Mouse (Mus musculus) small intestine, adult 2 months (tissue): ENCODE data around the gene Ctbp1. TPM values are rescaled to one million over a fixed set of nuclear protein-coding genes. Genes with fewer than 3 reads are reported as not detected.

Experiments
- H3K27ac ChIP-seq: fragments of 200-500 bp; 2 replicates; pipeline ENCODE4 v1.5.1; 2012; ENCODE audit warnings: low read depth, low read length, control low read depth, inconsistent platforms; ENCODE audit not compliant: insufficient read depth
- H3K27me3 ChIP-seq: fragments of 200-500 bp; 2 replicates; pipeline ENCODE4 v1.6.1; 2012; ENCODE audit warnings: mild to moderate bottlenecking, moderate library complexity, low read length, inconsistent platforms; ENCODE audit not compliant: control insufficient read depth, insufficient read depth
- H3K36me3 ChIP-seq: fragments of 200-500 bp; 2 replicates; pipeline ENCODE4 v1.6.1; 2012; ENCODE audit warnings: mild to moderate bottlenecking, low read length, control low read depth, inconsistent platforms; ENCODE audit not compliant: control insufficient read depth, insufficient read depth
- H3K4me1 ChIP-seq: fragments of 200-500 bp; 2 replicates; pipeline ENCODE4 v1.6.1; 2012; ENCODE audit warnings: low read length, inconsistent platforms, mixed read lengths; ENCODE audit not compliant: control insufficient read depth, insufficient read depth, insufficient read length
- H3K4me3 ChIP-seq: fragments of 200-500 bp; 2 replicates; pipeline ENCODE4 v1.5.1; 2012; ENCODE audit warnings: low read depth, mild to moderate bottlenecking, control low read depth, inconsistent platforms, low read length, moderate library complexity
- CTCF ChIP-seq: fragments of 200-500 bp; IDR thresholded peaks from 2 replicates; pipeline ENCODE4 v1.5.1; 2012; ENCODE audit warnings: low read depth, mild to moderate bottlenecking, control low read depth, inconsistent platforms, low read length, moderate library complexity, mixed read lengths; ENCODE audit not compliant: insufficient replicate concordance, insufficient read length; ENCODE audit errors: extremely low read depth
- POLR2A ChIP-seq: fragments of 200-500 bp; IDR thresholded peaks from 2 replicates; pipeline ENCODE4 v1.6.1; 2012; ENCODE audit warnings: low read depth, mild to moderate bottlenecking, control low read depth, inconsistent platforms, low read length, moderate library complexity
- WGBS: fragments of 180-500 bp; shearing (Covaris S2); methylation state at CpG from one replicate; pipeline ENCODE4 v1.1.7; 2018; 5-methylcytosine and 5-hydroxymethylcytosine counted together
- polyA plus RNA-seq: library from polyadenylated mRNA; depleted of rRNA; stranded (reverse); fragments of >200 nt; gene quantifications from 2 replicates; pipeline ENCODE4 v1.2.3, GENCODE M21; 2012; rRNA removed

Ctbp1 gene
- polyA plus RNA-seq, 1 experiment = 390 TPM

DNA sequence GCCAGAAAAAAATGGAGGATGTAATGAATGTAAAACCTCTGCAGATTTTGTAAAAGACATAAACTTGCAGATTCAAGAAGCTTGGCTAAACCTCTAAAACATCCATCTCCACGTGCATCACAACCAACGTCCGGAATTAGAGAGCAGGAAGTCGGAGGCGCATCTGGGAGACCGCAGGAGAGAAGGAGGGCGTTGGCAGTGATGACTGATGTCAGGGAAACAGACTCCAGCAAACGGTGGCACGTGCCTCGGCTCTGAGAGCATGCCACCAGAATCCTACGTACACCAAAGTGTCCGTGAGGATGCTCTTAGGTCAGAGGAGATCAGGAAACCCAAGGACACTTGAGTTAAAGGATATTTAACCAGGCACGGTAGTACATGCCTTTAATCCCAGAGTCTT, 73.1 kb downstream of the Ctbp1 start:
- H3K4me1 ChIP-seq = peaks cover 2% of the 10 kb centered on the region; the same call in 1 of the 2 replicates
- no peaks in the 10 kb centered on the region for H3K36me3 ChIP-seq
- no peaks in the 10 kb centered on the region for H3K27me3 ChIP-seq
- 42% methylated on average over 13 of the region's 13 CpGs for WGBS
- no peak for TF ChIP-seq POLR2A
- no peak for TF ChIP-seq CTCF
- no peak overlapping the region for H3K4me3 ChIP-seq
- H3K27ac ChIP-seq = no peak overlapping the region

DNA sequence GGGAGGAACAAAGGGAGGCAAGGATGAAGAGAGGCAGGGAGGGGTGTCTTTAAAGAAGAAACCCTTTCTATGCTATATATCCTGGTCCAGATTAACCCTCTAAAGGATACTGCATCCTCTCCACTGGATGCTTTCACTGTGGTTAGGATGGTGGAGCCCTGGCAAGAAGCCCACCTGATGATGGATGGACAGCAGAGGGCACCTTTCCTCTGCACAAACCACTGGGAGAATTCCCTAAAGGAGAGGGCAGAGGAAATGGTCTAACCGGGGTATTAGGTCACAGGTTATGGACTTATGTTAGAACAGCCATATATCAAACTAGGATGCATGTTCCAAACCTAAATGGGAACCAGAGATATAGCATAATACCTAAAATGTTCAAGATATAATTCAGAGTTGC, 74.7 kb downstream of the Ctbp1 start:
- no peaks in the 10 kb centered on the region for H3K27me3 ChIP-seq
- 53% methylated on average over 1 of the region's 1 CpGs for whole genome bisulfite sequencing
- H3K27ac ChIP-seq = no peak overlapping the region
- no peaks in the 10 kb centered on the region for H3K36me3 ChIP-seq
- H3K4me1 ChIP-seq = peaks cover 2% of the 10 kb centered on the region; the same call in 1 of the 2 replicates
- H3K4me3 ChIP-seq = no peak overlapping the region
- TF ChIP-seq CTCF (no peak), POLR2A (no peak)

Other genes with a start within 250 kb of the Ctbp1 start
- 283 and 626 TPM in 2 replicates for gene Slc5a1, start 170.8 kb downstream of the Ctbp1 start, polyA plus RNA-seq
- 26.6 and 36.3 TPM in 2 replicates for gene Spon2, start 56.5 kb downstream of the Ctbp1 start, polyA plus RNA-seq
- 56.7 and 119 TPM in 2 replicates for gene Maea, start 60.5 kb upstream of the Ctbp1 start, polyA plus RNA-seq
- 1.2 and 2.3 TPM in 2 replicates for gene Uvssa, start 103.6 kb upstream of the Ctbp1 start, polyA plus RNA-seq
- not detected in 2 replicates for gene Nkx1-1, start 159.0 kb upstream of the Ctbp1 start, polyA plus RNA-seq